Mouse (Mus musculus) megakaryocyte, embryonic 14.5 days (primary cell): ENCODE data around the gene Bax.

Source experiments
- FLI1 ChIP-seq: IDR thresholded peaks from 2 replicates; pipeline ENCODE4 v1.6.1; 2012; ENCODE audit warnings: low read length, inconsistent platforms, mixed read lengths
- GATA1 ChIP-seq: IDR thresholded peaks from 3 replicates; pipeline ENCODE4 v1.6.1; 2012; ENCODE audit warnings: mixed read lengths, low read length, inconsistent platforms, borderline replicate concordance

DNA sequence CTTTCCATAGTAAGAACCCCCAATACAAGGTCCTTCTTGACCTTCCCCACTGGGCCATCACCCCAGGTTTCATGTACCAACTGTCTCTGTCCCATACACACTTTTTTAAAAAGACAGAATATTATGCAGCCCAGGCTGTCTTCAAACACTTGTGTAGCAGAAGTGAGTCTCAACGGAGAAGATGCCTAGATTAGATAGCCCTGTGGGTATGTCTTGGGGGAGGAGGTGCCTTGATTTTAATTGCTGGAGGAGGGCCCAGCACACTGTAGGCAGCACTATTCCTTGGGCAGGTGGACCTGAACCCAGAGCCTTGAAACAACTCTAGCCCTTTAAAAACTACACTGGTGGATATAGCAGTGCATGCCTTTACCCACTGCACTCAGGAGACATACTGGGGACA is 15.5 kb upstream of the Bax start:
- TF ChIP-seq GATA1 (no peak), FLI1 (no peak)
